Mouse (Mus musculus) splenic B cell, adult 2 months (primary cell): ENCODE results near the gene Katna1.

Experiments
- DNase-seq: peaks from one replicate; pipeline ENCODE4 v3.0.0-alpha.2; 2011; ENCODE audit warnings: low read depth, low spot score
- H3K27me3 ChIP-seq: 2 replicates; pipeline ENCODE4 v1.6.1; 2012; ENCODE audit warnings: mild to moderate bottlenecking, low read length, moderate library complexity, mixed read lengths; ENCODE audit not compliant: control insufficient read depth, poor library complexity, insufficient read depth, severe bottlenecking
- H3K36me3 ChIP-seq: 2 replicates; pipeline ENCODE4 v1.6.1; 2012; ENCODE audit warnings: mild to moderate bottlenecking, low read length, moderate library complexity, mixed read lengths; ENCODE audit not compliant: control insufficient read depth, poor library complexity, insufficient read depth, severe bottlenecking

Katna1 gene

DNA sequence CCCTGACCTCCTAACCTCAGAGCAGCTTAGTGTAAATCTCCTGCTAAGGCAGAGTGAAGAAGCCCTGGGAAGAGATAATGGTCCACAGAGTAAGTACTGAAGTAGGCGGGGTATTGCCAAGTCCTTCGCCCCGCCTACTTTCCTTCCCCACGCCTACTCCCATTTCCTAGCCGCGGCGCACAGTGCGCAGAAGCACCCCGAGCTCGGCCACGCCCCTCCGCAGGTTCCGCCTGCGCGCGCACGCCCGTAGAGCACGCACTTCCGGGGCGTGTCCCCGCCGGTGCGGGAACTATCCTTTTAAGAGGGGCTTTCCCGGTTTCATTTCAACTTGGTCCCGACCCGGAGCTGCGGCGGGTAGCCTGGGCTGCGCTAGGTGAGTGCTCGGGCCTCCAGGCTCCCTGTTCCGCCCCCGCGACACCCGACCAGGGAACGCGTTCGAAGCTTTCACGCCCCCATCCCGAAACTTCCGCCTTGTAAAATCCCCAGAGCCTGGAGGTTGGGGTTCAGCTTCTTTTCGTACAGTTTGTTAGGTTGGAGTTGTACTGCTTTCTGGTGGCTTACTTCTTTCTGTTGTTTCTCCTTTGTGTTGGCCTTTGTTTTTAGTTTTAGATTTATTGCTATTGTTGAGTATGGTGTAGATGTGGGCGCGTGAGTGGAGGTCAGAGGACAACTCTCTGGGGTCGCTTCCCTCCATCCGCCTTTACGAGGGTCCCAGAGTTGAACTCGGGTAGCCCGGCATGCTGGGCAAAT is at the start of gene Katna1:
Katna1 (plus strand) TSS at position 250 of the 750 bp plus-strand sequence.
- no peaks in the 10 kb centered on the region for H3K27me3 ChIP-seq
- peak; percentile 98 for DNase-seq
- H3K36me3 ChIP-seq, result no peaks in the 10 kb centered on the region

DNA sequence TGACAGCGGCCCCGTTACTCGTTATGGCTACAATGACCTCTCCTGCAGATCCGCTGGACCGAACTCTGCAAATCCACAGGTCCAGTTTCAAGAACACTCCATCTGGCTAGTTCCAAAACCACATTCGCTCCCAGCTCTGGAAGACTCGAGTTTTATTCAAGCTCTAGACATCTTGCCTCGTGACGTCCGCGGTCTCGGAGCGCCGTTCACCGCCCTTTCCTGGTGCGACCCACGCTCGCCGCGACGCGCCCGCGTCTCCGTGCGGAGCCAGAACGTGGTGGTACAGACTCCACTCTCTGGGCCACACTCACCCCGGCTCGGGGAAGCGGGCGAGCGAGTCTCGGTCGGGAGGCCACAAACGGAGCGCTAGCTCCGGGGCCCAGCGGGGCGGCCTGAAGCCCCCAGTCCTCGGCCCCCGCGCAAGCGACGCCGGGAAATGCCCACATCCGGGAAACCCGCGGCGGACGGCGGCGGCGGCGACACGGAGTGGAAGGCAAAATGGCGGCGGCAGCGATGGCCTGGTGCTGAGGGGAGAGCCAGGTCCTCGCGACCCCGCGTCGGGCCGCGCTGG is 45.0 kb upstream of the Katna1 start, which contains the start of the genes Pcmt1 and Lats1:
Pcmt1 (minus strand) TSS at position 406 of the 571 bp plus-strand sequence.
Lats1 (plus strand) TSS at position 484 of the 571 bp plus-strand sequence.
- DNase-seq, result peak; percentile 79
- H3K27me3 ChIP-seq, result no peaks in the 10 kb centered on the region
- peaks cover 1% of the 10 kb centered on the region; the same call in 1 of the 2 replicates for H3K36me3 ChIP-seq

- H3K36me3 ChIP-seq, result 0 out of 2 replicates have a peak, but pooled peaks cover 1% of the 10 kb centered on the region
- H3K27me3 ChIP-seq, result no peaks in the 10 kb centered on the region
- DNase-seq, result peak; percentile 51
These were observed 44.3 kb upstream of the Katna1 start for GRCm38 (mm10) chr10:7681343-7682025.

DNA sequence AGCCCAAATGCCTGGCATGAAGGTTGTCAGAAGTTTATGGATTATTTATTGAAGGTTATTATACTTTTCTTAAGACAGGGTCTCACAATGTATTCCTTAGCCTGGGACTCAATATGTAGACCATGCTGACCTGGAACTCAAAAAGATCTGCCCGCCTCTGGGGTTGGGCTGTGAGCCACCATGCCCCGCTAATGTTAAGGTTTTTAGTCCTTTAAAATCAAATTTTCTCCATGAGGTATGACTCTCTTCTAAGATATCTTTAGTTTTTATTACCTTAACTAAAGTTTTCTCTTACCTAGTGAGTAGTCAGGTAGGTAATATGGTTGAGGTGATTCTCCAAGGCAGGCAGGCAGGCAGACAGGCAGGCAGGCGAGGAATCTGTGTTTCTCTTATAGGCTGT is 43.6 kb upstream of the Katna1 start:
- Histone ChIP-seq H3K27me3 (no peaks in the 10 kb centered on the region), H3K36me3 (no peaks in the 10 kb centered on the region)
- DNase-seq, result no peak

DNA sequence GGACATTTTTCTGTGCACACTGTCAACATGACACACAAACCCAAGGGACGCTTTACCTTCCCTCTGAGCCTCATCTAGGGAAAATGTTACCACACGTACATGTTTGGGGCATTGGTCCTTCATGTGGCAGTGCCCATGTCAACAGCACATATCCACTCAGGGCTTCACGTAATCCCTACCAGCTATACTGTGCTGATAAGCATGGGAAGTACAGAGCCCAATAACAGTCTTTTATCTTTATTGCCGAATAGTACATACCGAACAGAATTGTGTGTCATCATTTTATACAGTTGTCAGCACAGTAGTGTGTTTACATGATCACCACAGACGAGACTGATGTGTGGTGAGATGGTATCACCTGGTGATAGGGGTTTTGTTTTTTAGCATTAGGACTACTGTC is 38.9 kb upstream of the Katna1 start:
- Histone ChIP-seq H3K36me3 (no peaks in the 10 kb centered on the region), H3K27me3 (no peaks in the 10 kb centered on the region)
- no peak for DNase-seq

- peak; percentile 41 for DNase-seq
- Histone ChIP-seq H3K27me3 (no peaks in the 10 kb centered on the region), H3K36me3 (peaks cover 17% of the 10 kb centered on the region; the same call in 1 of the 2 replicates)
These were observed 30.5 kb upstream of the Katna1 start for GRCm38 (mm10) chr10:7695286-7695685.

DNA sequence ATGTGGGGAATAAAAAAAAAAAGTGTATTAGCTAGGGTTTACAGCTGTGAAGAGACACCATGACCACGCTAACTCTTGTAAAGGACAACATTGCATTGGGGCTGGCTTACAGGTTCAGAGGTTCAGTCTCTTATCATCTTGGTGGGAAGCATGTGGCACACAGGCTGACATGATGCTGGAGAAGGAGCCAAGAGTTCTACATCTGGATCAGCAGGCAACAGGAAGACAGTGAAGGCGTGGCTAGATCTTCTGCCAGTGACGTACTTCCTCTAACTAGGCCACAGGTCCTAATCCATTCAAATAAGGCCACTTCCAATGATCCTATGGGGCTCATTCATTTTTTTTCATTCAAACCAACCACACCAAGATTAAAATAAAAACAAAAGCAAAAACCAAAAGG is 25.7 kb upstream of the Katna1 start:
- Histone ChIP-seq H3K36me3 (peaks cover 9% of the 10 kb centered on the region), H3K27me3 (no peaks in the 10 kb centered on the region)
- DNase-seq, result no peak

- no peaks in the 10 kb centered on the region for H3K27me3 ChIP-seq
- peaks cover 10% of the 10 kb centered on the region for H3K36me3 ChIP-seq
- no peak for DNase-seq
These were observed 23.2 kb upstream of the Katna1 start for GRCm38 (mm10) chr10:7702586-7702985.

DNA sequence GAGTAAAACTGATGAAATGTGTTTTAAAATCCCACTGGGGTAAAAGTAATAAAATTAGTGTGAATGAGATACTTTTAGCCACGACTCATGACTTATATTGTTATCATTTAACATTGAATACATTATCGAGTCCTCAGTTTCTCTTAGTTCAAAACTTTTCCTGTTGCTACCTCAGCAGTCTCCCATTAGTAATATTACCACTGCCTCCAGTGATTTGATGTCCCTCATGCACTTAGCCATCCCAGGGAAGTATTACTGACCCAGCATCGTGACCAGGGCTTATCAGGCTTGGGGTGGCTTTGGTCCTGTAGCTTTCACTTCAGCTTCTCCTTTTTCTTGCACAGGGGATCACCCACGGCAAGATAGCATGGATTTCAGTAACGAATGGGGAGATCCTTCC is 15.7 kb upstream of the Katna1 start:
- Histone ChIP-seq H3K36me3 (peaks cover 6% of the 10 kb centered on the region), H3K27me3 (no peaks in the 10 kb centered on the region)
- no peak for DNase-seq

GRCm38 (mm10) chr10:7712506-7712905 is 13.3 kb upstream of the Katna1 start:
- Histone ChIP-seq H3K27me3 (no peaks in the 10 kb centered on the region), H3K36me3 (peaks cover 3% of the 10 kb centered on the region)
- DNase-seq, result no peak

DNA sequence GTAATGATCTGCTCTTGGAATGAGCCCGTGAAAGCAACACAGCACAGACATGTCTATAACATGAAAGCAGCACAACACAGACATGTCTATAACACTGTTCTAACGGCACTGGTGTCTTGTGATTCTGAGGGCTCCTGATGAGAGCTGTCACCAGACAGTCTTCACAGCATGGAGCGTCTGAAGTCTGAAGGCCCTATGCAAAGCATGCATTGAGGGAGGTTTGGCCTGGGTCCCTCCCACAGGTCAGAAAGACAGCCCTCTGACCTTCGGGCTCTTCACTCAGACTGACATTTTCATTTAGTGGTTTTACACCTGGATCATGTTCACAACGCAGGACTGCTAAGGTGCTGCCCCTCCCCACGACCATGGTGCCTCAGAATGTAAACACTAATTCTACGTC is 10.7 kb upstream of the Katna1 start:
- DNase-seq, result no peak
- H3K27me3 ChIP-seq, result no peaks in the 10 kb centered on the region

DNA sequence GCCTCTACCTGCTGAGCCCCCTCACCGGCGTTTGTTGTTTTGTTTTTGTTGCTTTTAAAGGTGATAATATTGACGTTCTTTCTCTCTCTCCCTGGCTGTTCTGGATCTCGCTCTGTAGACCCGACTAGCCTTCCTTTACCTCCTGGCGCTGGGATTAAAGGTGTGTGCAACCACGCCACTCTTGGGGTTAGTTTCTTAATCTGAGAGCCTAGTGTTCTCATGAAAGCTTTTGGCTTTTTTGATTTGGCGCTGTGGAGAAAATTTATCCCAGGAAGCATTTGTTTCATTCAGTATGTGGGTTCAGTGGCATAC is 657 bp downstream of the Katna1 start:
- peak; percentile 17 for DNase-seq
- no peaks in the 10 kb centered on the region for H3K36me3 ChIP-seq

More for the DNA sequence above, 10.7 kb upstream of the Katna1 start:
- H3K36me3 ChIP-seq, result no peaks in the 10 kb centered on the region; the same call in none of the 2 replicates

GRCm38 (mm10) chr10:7727011-7727410 is 1.2 kb downstream of the Katna1 start:
- peak; percentile 22 for DNase-seq
- H3K27me3 ChIP-seq, result no peaks in the 10 kb centered on the region
- no peaks in the 10 kb centered on the region for H3K36me3 ChIP-seq

More for the DNA sequence above, 657 bp downstream of the Katna1 start:
- H3K27me3 ChIP-seq, result no peaks in the 10 kb centered on the region

- no peaks in the 10 kb centered on the region for H3K27me3 ChIP-seq
- DNase-seq, result no peak
- H3K36me3 ChIP-seq, result no peaks in the 10 kb centered on the region
These were observed 5.8 kb downstream of the Katna1 start for GRCm38 (mm10) chr10:7731582-7731981.

- no peak for DNase-seq
- peaks cover 5% of the 10 kb centered on the region; the same call in 1 of the 2 replicates for H3K36me3 ChIP-seq
- H3K27me3 ChIP-seq, result no peaks in the 10 kb centered on the region
These were observed 11.3 kb downstream of the Katna1 start for GRCm38 (mm10) chr10:7737122-7737521.
